Mouse (Mus musculus) frontal cortex, postnatal 25 days (tissue): Measurements from ENCODE around the gene Supt4a.

Experiments used
- DNase-seq, 2 experiments: peaks; one replicate each; pipeline ENCODE4 v3.0.0; 2022; ENCODE audit warnings: low spot score in 2 of 2

Gene Supt4a

DNA sequence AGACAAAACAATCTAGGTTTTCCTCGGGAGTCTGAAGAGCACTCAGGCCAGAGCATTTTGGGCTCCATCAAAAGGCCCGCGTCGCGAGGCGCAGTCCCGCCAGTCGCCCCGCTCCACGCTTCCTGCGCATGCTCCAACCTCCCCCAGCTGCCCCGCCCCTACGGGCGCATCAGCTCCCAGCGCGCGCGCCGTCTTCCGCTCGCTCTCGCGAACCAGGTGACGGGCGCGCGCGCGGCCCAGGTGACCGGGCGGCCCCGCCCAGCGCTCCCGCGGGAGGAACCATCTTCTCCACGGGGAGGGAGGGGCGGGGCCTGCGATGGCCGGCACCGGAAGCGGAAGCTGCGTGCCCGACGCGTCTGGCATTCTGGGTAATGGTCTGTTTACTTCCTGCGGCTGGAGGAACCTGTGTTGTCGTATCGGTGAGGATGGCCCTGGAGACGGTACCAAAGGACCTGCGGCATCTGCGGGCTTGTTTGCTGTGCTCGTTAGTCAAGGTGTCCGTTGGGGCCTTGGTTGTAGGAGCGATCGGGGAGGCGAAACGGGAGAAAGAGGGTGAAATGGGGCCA lies at the start of gene Supt4a:
TSS of gene Supt4a (plus strand) at position 378 of the 566 bp plus-strand sequence.
- DNase-seq, result peak; percentile 71 to 89

DNA sequence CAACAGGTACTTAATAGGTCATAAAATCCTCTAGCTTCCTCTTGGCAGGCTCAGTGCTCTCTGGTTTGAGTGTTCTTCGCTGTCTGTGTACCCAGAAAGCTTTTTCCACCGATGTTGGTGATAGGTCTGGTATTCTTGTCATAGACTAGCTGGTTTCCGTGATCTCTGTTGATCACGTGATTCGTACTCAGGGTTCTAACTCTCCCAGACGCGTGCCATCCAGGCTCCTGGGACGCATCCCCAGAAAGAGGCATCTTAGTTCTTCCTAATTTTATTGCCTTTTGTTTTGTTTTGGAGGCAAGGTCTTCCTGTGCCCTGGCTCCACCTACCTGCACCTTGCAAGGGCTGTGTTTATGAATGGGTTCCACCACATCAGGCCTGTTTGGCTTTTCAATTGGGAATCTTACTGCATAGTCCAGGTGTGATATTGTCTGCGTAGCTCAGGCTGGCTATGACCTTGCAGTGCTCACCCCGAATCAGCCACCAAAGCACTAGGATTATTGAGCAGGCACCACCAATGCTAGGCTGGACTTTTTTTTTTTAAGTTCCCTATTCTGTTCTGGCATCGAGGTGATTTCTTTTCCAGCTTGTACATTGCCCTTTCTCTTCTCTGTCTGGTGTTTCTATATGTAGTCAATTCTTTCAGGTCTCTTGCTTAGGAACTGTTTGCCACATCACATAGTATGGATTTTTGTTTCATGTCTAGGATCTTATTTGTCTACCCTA lies 48.7 kb upstream of the Supt4a start:
- no peak for DNase-seq

DNA sequence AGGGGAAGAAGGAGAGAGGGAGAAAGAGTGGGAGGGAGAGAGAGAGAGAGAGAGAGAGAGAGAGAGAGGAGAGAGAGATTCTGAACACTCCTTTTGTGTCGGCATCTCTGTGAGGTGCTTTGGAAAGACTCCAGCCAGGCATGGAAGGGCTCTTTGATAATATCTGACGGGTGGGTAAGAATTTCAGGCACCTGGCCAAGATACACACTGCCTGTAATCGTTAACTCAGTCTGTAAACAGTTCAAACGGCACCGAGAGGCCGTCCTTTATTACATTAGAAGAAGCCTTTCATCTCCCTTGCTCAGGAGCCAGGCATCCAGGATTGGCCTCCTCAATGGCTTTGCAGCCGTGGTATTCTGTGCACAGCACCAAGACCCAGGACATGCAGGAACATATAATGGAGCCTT lies 47.9 kb upstream of the Supt4a start:
- DNase-seq, result no peak

DNA sequence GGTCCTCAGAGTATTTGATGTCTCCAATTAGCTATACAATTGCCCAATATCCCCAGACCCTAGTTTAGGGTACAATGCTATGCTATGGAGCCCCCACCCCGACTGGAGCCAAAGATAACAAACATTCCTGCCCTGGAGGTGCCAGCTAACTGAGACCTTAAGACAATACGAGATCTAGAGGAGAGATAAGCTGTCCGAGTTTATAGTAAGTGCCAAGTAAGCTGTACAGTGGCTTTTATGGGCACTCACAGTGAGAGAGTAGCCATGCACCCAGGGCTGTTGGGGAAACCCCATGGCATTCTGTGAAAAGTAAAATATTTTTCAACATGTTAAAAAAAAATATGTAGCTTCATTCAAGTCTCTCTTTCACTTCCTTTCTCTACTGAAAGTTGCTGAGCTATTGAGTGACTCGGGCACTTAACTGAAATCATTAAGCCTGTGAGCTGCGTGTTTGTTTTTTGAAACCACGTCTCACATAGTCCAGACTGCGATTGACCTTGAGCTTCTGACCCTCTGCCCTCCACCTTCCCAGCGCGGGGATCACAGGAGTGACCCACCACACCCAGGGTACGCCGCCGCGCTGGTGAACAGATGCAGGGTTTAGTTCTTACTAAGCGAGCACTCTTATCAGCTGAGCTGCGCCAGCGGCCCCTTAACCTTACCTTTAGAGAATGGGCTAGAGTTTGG lies 47.2 kb upstream of the Supt4a start:
- no peak for DNase-seq

DNA sequence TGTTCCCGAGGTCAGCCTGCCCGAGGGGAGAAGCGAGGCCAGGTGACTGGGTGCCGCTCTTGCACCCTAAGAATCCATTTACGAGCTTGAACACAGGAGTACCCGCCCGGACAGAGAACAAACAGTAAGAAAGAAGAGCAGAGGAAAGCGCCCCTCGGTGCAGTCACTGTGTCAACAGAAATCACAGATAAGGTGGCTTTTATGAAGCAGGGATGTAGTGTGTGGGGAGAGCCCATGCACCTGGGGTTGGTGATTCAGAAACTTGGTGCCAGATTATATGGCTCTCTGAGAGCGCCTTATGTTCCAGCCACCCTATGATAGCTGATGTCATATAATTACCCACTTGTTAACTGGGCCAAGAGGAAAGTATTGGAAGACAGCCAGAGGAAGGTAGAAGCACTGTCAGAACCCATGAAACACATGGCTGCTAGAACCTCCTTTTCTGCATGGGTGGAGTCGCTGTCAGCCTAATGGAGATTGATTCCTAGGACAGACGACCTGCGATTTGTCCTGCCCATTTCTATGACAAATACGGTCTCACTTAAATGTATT lies 40.1 kb upstream of the Supt4a start:
- DNase-seq, result no peak

DNA sequence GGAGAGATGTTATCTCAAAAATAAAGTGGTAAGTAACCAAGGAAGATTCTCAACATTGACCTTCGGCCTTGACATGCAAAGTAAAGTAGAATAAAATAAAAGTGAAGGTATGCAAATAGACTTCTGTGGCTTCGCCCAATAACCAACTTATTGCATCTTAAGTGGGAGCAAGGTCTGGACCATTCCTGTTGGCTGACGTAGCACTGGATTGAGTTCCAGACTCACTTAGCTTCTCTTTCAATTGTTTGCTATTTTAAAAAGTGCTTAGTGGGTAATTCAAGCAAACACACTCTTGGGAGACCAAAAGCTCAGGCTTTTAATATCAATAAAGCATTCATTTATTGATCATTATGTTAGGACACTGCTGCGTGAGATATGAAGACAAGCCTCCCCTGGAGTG lies 39.2 kb upstream of the Supt4a start:
- DNase-seq, result no peak

DNA sequence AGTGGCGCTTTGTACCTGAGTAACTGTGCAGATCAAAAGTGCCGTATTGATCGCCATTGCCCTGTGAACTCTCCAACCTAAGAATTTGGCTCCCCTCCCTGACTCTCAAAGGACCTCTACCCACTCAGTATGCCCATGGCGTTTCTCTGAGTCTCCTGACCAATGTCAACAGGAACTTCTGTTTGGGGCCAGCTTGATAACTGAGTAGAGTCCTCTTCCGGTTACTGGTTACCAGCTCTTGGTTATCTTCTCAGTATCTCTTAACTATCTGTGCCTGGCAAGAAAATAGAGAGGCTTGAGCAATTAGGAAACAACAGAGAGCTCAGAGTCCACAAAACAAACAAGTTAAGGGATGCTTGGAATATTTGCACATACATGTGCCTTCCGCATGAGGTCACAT lies 36.2 kb upstream of the Supt4a start:
- no peak for DNase-seq

DNA sequence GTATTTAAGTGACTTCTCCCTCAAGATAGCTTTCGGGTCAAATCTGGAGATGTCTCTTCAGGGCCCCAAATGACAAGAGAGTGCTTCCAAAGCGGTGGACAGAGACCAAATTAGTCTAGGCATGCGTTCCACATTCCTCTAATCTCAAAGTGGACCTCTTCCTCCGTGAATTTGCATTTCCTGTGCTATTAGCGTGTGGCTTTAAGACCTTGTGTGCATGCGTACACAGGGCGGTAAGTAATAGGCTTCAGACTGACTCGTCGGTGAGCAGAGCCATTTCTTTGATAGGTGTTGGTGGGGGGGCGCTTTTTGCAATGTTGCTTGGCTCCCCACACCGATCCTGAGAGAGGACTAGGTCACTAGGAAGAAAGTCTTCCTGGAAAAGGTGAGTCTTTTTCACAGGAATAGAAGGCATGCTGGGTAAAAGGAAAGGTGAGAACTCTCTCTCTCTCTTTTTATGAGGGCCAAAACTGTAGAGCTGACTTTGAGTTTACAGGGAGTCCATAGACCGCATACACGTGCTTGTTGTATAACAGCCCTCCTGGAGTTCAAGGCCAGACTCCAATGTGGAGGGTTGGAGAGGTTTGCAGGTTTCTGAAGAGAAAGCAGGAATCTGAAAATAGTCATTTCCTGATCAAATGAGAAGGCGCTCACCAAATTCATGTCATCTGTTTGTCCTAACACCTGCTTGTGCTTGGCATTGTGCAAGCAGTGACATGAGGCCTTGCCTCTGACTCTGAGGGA lies 35.3 kb upstream of the Supt4a start:
- no peak for DNase-seq

DNA sequence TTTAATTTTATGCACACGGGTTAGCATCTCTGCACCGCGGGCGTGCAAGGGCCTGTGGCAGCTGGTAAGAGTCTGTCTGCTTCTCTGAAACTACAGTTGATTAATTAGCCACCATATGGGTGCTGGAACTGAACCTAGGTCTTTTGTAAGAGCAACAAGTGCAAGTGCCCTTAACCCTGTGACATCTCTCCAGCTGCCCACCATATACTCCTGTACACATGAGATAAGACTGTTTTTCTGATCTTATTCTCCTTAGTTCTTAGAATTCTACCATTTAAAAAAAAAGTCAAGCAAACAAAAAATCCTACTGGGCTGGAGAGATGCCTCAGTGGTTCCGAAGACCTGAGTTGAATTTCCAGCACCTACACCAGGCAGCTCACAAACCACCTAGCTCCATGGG lies 33.7 kb upstream of the Supt4a start:
- no peak for DNase-seq

DNA sequence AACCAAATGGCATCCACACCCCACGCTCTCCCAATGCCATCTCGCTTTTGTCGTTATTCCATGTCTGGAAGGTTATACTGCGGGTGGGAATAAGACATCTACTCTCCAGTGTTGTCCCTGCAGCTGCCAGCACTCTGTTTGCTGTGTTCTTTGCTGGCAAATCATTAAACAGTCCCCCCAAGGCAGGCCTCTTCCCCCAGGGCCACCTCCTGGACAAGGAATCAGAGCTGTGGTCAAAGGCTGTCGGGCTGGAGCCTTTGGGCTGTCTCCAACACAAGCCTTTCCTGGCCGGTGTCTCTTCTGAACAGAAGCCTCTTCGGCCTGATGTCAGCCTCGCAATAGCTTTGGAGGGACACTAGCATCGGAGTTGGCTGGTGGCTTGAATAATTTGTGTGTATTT lies 33.1 kb upstream of the Supt4a start:
- no peak for DNase-seq

DNA sequence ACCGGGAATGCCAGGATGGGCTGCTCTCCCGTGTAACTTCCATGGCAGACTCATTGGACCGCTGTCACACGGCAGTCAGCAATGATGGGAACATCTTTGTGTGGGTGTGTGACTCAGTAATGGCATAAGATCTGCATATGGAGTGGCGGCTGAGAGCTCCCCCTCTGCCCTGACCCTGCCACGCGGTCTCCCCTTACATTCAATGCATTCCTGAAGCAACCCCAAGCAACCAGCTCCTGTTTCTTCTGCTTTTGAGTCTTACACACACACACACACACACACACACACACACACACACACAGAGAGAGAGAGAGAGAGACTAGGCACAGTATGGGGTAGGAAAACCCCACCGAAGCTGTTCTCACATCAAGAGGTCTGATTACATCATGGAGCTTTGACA lies 29.8 kb upstream of the Supt4a start:
- no peak for DNase-seq

DNA sequence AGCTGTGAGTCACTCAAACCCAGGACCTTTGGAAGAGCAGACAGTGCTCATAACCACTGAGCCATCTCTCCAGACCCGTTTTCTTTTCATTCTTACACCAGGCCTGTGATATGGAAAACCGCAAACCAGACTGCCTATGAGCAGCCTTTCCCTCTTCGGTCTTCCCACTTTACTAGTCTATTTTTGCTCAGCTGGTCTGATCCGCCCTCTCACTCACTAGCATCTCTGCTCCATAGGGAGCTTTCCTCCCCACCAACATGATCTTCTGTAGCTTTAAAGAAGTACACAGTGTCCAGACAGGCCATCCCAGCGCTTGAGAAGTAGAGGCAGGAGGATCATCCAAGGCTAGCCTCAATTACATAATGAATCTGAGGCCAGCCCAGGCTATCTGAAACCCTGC lies 28.4 kb upstream of the Supt4a start:
- DNase-seq, result no peak

DNA sequence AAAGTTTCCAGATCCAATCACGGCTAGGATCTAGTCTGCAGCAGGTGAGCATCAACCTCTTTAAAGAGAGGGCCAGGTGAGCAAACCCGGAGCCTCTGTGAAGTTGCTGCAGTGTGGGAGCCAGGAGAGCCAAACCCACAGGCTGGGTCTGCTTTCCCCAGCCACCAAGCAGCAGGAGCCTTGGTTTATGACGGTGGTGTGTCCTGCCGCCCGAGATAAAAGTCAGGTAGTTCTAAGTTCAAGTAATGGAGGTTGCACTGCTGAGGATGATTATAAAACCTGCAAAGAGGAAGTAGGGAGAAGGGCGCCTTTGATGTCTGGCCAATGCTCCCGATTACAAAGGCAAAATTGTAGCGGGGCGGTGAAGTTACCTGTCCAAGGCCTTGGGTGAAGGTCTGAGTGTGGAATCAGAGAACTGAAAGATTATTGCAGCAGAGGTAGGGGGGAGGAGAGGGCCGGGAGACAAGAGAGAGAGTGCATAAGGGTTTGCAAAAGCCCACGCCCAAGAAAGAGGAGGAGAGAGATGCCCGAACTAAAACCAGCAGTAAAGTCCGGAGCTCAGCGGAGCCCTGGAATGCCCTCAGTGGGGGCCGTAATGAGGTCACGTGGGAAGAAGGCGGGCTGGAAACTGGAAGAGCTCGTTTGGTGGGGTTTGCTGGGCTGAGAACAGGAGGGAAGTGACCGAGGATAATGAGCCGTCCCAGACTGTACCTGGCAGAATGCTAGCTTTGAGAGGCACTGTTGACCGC lies 27.7 kb upstream of the Supt4a start:
- DNase-seq, result no peak

DNA sequence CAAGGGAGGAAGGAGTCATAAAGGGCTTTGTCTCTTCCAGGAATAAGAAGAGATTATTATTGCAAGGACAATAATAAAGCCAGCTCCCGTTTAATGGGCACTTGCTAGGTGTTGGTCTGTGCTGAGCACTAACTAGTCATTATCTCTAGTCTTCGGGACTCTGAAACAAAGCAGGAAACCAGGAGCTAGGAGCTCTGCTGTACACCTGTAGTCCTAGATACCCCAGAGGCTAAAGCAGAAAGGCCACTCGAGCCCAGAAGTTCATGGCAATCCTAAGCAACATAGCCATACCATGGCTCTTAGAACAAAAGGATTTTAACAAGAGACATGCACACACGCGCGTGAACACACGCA lies 27.1 kb upstream of the Supt4a start:
- no peak for DNase-seq

DNA sequence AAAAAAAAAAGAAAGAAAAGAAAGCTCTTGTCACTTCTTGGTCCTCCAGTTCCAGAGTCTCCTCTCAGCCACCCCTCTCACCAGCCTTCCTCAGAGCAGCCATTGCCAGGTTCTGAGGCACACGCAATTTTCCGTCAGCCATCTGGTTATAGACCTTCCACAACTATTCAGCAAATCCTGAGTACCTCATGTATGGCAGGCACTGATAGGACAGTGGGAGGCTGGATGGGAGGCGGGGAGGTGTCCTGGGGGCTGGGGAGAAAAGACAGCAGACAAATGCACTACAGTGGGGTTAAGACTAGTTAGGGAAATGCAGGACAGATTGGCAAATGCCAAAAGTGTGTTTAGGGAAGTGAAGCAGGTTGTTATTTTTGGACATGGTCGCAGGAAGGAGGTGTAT lies 25.2 kb upstream of the Supt4a start:
- no peak for DNase-seq

DNA sequence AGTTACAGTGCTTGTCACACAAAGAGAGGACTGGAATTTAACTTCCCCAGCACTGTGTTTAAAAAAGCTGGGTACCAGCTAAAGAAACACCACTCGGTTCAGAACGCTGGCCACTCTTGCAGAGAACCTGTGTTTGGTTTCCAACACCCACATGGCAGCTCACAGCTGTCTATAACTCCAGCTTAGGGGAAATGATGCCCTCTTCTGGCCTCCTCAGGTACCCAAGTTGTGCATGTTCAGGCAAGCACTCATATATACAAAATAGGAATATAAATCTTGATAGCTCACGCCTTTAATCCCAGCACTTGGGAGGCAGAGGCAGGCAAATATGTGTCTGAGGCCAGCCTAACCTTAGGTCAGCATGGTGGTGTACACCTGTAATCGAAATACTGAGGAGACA lies 21.4 kb upstream of the Supt4a start:
- no peak for DNase-seq

DNA sequence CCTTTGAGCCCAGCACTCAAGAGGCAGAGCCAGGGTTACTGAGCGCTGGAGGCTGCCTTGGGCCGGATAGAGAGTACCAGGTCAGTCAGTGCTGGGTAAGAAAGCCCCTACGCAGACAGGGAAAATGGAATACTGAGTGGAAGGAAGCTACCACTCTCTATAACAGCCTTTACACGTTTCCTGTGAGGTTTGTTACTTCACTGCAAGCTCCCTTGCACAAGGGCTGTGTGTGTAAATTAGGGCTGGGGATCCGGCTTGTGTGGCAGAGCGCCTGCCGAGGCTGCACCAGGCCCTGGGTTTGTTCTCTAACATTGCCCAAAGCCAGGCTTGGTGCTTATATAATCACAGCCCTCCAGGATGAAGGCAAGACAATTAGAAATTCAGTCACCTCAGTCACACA lies 17.8 kb upstream of the Supt4a start:
- no peak for DNase-seq

DNA sequence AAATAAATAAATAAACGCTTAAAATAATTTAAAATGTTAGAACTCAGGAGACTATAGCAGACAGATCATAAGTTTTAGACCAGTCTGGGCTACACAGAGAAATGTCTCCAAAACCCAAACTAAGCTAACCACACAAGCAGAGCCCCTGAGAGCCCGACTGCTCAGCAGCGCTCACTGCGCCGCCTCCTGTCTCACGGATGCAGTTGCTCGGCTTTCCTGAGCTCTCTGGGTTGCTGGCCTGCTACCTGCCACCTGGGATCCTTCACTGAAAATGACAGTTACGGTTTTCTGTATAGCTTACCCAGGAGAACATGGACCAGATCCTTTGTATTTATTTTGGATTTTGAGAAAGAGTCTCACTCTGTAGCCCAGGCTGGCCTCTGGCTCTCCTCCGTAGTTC lies 17.0 kb upstream of the Supt4a start:
- no peak for DNase-seq

DNA sequence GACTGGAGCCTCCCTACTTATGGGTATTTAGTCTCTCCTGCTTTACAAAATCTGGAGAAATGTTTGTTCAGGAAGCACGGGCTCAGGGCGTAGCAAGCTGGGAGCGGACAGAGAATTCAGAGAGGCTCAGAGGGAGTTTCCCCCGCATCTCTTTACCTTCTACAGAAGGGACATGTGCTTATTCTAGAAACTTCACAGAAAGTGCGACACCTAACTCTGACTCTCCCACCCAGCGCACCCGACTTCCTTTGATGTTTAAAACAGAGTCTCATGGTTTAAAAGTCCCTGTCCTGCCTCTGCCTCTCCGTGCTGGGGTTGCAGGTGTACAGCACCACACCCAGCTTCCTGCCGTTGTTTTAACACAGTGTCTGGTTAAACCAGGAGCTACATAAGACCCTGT lies 16.5 kb upstream of the Supt4a start:
- no peak for DNase-seq

DNA sequence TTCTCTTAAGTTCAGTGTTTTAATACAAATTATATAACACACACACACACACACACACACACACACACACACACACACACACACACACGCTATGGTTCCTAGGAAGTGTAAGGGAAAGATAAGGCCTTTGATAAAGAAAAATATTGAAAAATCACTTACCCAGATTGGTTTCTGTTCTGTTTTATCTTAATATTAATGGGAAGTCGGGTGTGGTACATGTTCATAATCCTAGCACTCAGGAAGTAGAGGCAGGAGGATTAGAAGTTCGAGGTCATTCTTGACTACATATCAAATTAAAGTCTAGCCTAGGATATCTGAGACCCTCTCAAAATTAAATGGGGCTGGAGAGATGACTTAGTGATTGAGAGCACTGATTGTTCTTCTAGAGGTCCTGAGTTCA lies 15.2 kb upstream of the Supt4a start:
- DNase-seq, result no peak

DNA sequence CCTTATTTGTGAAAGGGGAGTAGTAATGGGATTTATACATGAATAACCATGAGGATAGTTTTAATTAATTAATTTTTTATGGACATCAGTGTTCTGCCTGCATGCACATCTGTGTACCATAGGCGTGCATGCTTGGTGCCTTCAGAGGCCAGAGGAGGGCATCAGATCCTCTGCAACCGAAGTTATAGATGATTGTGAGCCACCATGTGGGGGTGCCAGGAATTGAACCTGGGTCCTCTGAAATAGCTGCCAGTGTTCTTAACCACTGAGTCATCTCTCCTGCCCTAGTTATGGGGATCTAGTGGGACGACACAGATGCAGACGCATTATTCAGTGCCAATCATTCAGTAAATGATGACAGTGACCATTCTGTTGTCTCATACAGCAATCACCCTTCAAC lies 14.5 kb upstream of the Supt4a start:
- no peak for DNase-seq

DNA sequence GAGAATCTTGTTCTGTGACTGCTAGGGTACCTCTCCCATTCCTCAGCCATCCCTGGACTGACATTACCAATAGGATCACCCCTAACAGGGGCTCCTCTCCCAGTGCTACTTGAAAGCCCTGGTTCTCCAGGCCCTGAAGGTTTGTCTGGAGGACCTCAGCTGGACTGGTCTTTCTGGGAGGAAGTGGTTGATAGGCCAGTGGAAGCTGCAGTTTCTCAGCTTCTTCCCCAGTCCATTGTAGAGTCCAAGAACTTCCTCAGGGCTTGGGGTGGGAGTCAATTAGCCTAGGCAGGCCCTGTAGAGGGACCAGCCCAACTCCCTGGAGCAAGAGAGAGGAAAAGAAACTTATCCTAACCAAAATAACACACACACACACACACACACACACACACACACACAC lies 11.8 kb upstream of the Supt4a start:
- DNase-seq, result no peak
